Comparison of ENCODE assay signal across 22 mouse cellular contexts in genomic region chr13:106367589-106367988, GRCm38 (mm10).
"Had no signal": no experiment of that assay in that cellular context is flagged by ENCODE, and none has a peak within 500 bp of the region (broad histone marks: within the 10 kb centered on the region; RNA-seq: fewer than 3 reads in every experiment).

No protein-coding gene starts in this region.

- H3K9ac ChIP-seq: limb, embryonic 12.5 days; limb, embryonic 15.5 days; liver, embryonic 14.5 days; liver, postnatal 0 days; lung, embryonic 14.5 days; midbrain, embryonic 13.5 days; neural tube, embryonic 13.5 days had no signal

- H3K4me1 ChIP-seq: limb, embryonic 12.5 days; limb, embryonic 15.5 days; midbrain, embryonic 13.5 days; neural tube, embryonic 13.5 days had no signal

- H3K36me3 ChIP-seq: limb, embryonic 12.5 days; limb, embryonic 15.5 days; midbrain, embryonic 13.5 days; neural tube, embryonic 13.5 days had no signal

- H3K9me3 ChIP-seq: limb, embryonic 12.5 days; limb, embryonic 15.5 days; midbrain, embryonic 13.5 days; neural tube, embryonic 13.5 days had no signal

- ATAC-seq: liver, postnatal 0 days; lung, postnatal 0 days; midbrain, embryonic 13.5 days; midbrain, embryonic 16.5 days had no signal

- H3K27me3 ChIP-seq: limb, embryonic 12.5 days; limb, embryonic 15.5 days; midbrain, embryonic 13.5 days; neural tube, embryonic 13.5 days had no signal

- H3K4me3 ChIP-seq: layer of hippocampus, adult 2 months; limb, embryonic 12.5 days; limb, embryonic 15.5 days; midbrain, embryonic 13.5 days; myocyte; neural tube, embryonic 13.5 days had no signal

- H3K4me2 ChIP-seq: limb, embryonic 12.5 days; limb, embryonic 15.5 days; liver, embryonic 11.5 days; lung, embryonic 14.5 days; midbrain, embryonic 13.5 days; neural tube, embryonic 13.5 days had no signal

- H3K27ac ChIP-seq: layer of hippocampus, adult 2 months; limb, embryonic 12.5 days; limb, embryonic 15.5 days; liver, embryonic 14.5 days; macrophage; midbrain, embryonic 13.5 days; neural tube, embryonic 13.5 days; stomach, postnatal 0 days had no signal

- DNase-seq: kidney, adult 8-10 months; kidney, postnatal 25 days; layer of hippocampus, adult 9-11 months; liver, postnatal 0 days; lung, embryonic 14.5 days; retina, postnatal 1 day; right cerebral cortex, postnatal 4 days; thymus, adult 2 months; thymus, postnatal 14 days; thymus, postnatal 4 days had no signal
